Mouse (Mus musculus) left cerebral cortex, adult 11 months (tissue): Measurements from ENCODE around the gene Ercc4.

ENCODE experiments used
- DNase-seq: peaks from one replicate; pipeline ENCODE4 v3.0.0; 2022; ENCODE audit warnings: low spot score

Gene Ercc4

GRCm38 (mm10) chr16:13196626-13197025 lies 87.1 kb downstream of the Ercc4 start:
- DNase-seq: peak; percentile 72

GRCm38 (mm10) chr16:13197293-13197692 lies 87.8 kb downstream of the Ercc4 start:
- DNase-seq: peak; percentile 85

GRCm38 (mm10) chr16:13199204-13199603 lies 89.7 kb downstream of the Ercc4 start:
- no peak for DNase-seq
